Mouse (Mus musculus): ENCODE measurements around the gene Bcr. TPM values are rescaled to one million over a fixed set of nuclear protein-coding genes. Genes with fewer than 3 reads are reported as not detected.

Gene Bcr
- total and polyA plus RNA-seq, 2 experiments from 2014 or later: 10.1 to 61.4 TPM

DNA sequence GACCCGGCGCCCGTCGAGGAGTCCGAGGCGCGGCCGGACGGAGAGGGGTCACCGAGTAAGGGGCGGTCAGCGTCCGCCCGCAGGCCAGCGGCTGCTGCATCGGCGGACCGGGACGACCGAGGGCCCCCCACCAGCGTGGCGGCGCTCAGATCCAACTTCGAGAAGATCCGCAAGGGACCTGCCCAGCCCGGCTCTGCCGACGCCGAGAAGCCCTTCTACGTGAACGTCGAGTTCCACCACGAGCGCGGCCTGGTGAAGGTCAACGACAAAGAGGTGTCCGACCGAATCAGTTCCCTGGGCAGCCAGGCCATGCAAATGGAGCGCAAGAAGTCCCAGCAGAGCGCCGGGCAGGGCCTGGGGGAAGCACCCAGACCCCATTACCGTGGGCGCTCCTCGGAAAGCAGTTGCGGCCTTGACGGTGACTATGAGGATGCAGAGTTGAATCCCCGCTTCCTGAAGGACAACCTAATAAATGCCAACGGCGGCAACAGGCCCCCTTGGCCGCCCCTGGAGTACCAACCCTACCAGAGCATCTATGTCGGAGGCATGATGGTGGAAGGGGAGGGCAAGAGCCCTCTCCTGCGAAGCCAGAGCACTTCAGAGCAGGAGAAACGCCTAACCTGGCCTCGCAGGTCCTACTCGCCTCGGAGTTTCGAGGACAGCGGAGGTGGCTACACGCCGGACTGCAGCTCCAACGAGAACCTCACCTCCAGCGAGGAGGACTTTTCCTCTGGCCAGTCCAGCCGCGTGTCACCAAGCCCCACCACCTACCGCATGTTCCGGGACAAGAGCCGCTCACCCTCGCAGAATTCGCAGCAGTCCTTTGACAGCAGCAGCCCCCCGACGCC, 1.2 kb downstream of the Bcr start:
- peak overlapping the region; percentile 81 for H3K4me2 ChIP-seq (ENCODE audit: low read depth, low read length)
- DNase-seq (ENCODE audit: low spot score) (peak; percentile 46), ATAC-seq (no peak)
- peak overlapping the region; percentile 77 for H3K9ac ChIP-seq (replicated peaks; ENCODE audit: low read length)
- TF ChIP-seq CTCF (IDR thresholded peaks at IDR 0.05; ENCODE audit: low read depth): no peak
- no peaks in the 10 kb centered on the region for H3K27me3 ChIP-seq (ENCODE audit: insufficient read depth, low read length)
- 3% methylated on average over 67 of the region's 71 CpGs for WGBS
- no peaks in the 10 kb centered on the region for H3K9me3 ChIP-seq (ENCODE audit: low read length)
- peaks cover 48% of the 10 kb centered on the region for H3K4me1 ChIP-seq (ENCODE audit: insufficient read depth, low read length)
- H3K36me3 ChIP-seq (ENCODE audit: insufficient read depth, low read length): no peaks in the 10 kb centered on the region
- H3K27ac ChIP-seq: peak overlapping the region; percentile 85
- peak overlapping the region; percentile 87 for H3K4me3 ChIP-seq (ENCODE audit: low read length)

DNA sequence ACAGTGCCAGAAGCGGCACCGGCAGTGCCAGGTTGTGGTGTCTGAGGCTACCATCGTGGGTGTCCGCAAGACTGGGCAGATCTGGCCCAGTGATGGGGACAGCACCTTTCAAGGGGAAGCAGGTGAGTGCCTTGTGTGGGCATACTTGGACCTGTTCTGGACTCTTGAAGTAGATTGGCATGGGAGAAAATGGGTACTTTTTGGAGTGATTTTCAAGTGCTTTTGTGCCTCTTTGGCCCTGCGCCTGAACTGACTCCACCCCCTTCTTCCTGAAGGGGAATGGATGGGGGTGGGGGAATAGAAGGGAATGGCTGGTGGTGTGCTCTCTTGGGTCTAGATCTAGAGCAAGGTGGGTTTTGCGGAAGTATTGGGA, 1.8 kb downstream of the Bcr start:
- H3K4me3 ChIP-seq (ENCODE audit: low read length): peak overlapping the region; percentile 87
- no peak overlapping the region for H3K27ac ChIP-seq
- H3K27me3 ChIP-seq (ENCODE audit: insufficient read depth, low read length): no peaks in the 10 kb centered on the region
- H3K4me2 ChIP-seq (ENCODE audit: low read depth, low read length): peak overlapping the region; percentile 81
- H3K9me3 ChIP-seq (ENCODE audit: low read length): no peaks in the 10 kb centered on the region
- no peak for TF ChIP-seq CTCF (IDR thresholded peaks at IDR 0.05; ENCODE audit: low read depth)
- 11% methylated on average over 6 of the region's 6 CpGs for WGBS
- peak overlapping the region; percentile 77 for H3K9ac ChIP-seq (replicated peaks; ENCODE audit: low read length)
- peaks cover 52% of the 10 kb centered on the region for H3K4me1 ChIP-seq (ENCODE audit: insufficient read depth, low read length)
- DNase-seq (ENCODE audit: low spot score): peak; percentile 44
- ATAC-seq: no peak
- H3K36me3 ChIP-seq (ENCODE audit: insufficient read depth, low read length): no peaks in the 10 kb centered on the region

DNA sequence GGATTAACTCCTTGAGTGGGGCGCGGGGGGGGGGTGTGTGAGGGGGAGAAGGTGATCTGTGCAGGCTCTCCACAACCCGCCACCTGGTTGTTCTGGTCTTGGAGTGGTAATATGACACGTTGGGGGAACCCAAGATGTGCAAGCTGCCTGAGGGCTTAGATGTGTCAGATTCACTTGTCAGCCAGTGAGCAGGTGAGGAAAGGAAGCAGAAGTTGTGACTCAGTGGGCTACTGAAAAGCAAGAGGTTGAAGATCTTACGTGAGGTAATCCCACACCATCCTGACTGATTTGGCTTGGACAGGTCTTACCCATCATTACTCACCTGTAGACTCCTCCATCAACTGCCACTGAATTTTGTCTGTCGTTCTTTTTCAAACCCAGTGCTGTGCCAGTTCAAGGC, 2.2 kb downstream of the Bcr start:
- Histone ChIP-seq H3K27ac (no peak overlapping the region), H3K9ac (replicated peaks; ENCODE audit: low read length) (peak overlapping the region; percentile 77; the same call in 1 of the 2 replicates), H3K9me3 (ENCODE audit: low read length) (no peaks in the 10 kb centered on the region), H3K27me3 (ENCODE audit: insufficient read depth, low read length) (no peaks in the 10 kb centered on the region), H3K4me3 (ENCODE audit: low read length) (peak overlapping the region; percentile 87), H3K4me2 (ENCODE audit: low read depth, low read length) (peak overlapping the region; percentile 81), H3K4me1 (ENCODE audit: insufficient read depth, low read length) (peaks cover 55% of the 10 kb centered on the region), H3K36me3 (ENCODE audit: insufficient read depth, low read length) (no peaks in the 10 kb centered on the region)
- no peak for TF ChIP-seq CTCF (IDR thresholded peaks at IDR 0.05; ENCODE audit: low read depth)
- no peak for ATAC-seq
- 48% methylated on average over 6 of the region's 6 CpGs for WGBS
- no peak for DNase-seq (ENCODE audit: low spot score)

DNA sequence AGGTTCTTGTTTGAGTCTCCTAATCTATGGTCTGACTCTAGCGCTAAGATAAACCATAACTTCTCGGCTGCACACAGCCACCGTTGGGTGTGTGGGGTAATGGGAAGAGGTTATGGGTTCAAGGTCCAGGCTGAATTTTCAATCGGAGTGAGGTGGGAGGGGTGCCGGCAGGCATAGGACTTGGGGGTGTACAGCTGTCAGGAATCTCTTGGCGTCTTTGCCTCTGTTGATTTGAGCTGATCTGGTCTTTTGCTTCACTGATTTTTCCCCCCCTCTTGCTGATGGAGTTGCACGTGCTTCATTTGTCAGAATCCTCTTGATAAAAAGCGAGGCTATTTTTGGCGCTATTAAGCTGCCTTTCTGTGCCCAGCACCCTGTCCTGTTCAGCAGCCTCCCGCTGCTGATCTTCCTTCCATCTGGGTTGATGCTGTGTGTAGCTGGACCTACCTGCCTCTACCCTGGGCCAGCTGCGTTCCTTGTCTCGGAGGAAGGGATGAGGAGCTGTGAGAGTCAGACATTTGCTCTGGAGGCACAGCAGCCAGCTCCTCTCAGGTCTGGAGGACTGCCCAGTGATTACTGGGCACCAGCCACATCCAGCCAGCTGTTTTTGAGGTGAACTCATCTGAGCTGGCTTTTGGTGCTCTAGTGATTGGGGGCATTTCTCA, 3.0 kb downstream of the Bcr start:
- Histone ChIP-seq H3K4me2 (ENCODE audit: low read depth, low read length) (peak overlapping the region; percentile 81), H3K27ac (no peak overlapping the region; the same call in 1 of the 2 replicates), H3K9me3 (ENCODE audit: low read length) (no peaks in the 10 kb centered on the region), H3K27me3 (ENCODE audit: insufficient read depth, low read length) (no peaks in the 10 kb centered on the region), H3K4me3 (ENCODE audit: low read length) (peak overlapping the region; percentile 87), H3K4me1 (ENCODE audit: insufficient read depth, low read length) (peaks cover 63% of the 10 kb centered on the region), H3K36me3 (ENCODE audit: insufficient read depth, low read length) (no peaks in the 10 kb centered on the region), H3K9ac (replicated peaks; ENCODE audit: low read length) (peak overlapping the region; percentile 41)
- WGBS: 33% methylated on average over 12 of the region's 12 CpGs
- DNase-seq (ENCODE audit: low spot score) (peak; percentile 36), ATAC-seq (no peak)
- no peak for TF ChIP-seq CTCF (IDR thresholded peaks at IDR 0.05; ENCODE audit: low read depth)

DNA sequence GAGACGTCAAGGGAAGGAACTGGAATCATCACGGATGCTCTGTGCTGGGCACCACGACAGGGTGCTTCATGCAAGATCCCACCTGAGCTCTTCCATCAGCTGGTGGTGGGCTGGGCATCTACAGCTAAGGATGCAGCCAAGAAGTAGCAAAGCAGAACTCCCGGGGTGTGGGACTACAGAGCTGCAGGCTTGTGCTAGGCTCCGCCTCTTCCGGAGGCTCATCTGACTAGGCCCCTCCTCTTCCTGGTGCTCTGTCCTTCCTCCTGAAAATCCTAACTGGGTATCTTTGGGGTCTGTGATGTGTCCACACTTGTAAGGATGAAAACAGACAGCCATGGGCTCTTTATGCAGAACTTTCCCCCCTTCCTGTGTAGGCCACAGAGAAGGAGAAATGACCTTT, 5.3 kb downstream of the Bcr start:
- H3K4me2 ChIP-seq (ENCODE audit: low read depth, low read length): peak overlapping the region; percentile 10; the same call in 1 of the 2 replicates
- no peak for DNase-seq (ENCODE audit: low spot score)
- no peak for ATAC-seq
- H3K9ac ChIP-seq (replicated peaks; ENCODE audit: low read length): no peak overlapping the region
- H3K36me3 ChIP-seq (ENCODE audit: insufficient read depth, low read length): no peaks in the 10 kb centered on the region
- H3K9me3 ChIP-seq (ENCODE audit: low read length): no peaks in the 10 kb centered on the region
- H3K27ac ChIP-seq: no peak overlapping the region
- no peak for TF ChIP-seq CTCF (IDR thresholded peaks at IDR 0.05; ENCODE audit: low read depth)
- no peaks in the 10 kb centered on the region for H3K27me3 ChIP-seq (ENCODE audit: insufficient read depth, low read length)
- peaks cover 56% of the 10 kb centered on the region for H3K4me1 ChIP-seq (ENCODE audit: insufficient read depth, low read length)
- no peak overlapping the region for H3K4me3 ChIP-seq (ENCODE audit: low read length)
- 72% methylated on average over 6 of the region's 6 CpGs for WGBS

DNA sequence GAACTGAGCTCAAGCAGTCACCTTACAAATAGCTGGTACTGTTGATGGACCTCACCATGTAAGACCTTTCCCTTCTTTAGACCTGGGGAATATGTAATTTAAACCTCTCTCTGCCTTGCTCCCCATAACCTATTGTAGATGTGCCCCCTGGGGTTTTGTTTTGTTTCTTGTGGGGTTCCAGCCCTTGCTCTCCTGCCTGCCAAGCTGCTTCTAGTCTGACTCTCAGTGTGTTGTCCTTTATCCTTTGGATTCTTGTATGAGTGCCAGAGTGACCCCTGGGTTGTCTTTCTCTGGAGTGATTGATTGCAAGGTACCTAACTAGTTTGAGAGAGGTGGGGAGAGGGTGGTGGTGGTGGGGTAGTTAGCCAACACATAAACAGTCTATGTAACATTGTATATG, 7.1 kb downstream of the Bcr start:
- H3K27me3 ChIP-seq (ENCODE audit: insufficient read depth, low read length): no peaks in the 10 kb centered on the region
- no peak overlapping the region for H3K4me2 ChIP-seq (ENCODE audit: low read depth, low read length)

More for the DNA sequence above, 7.1 kb downstream of the Bcr start:
- DNase-seq (ENCODE audit: low spot score) (no peak), ATAC-seq (no peak)
- Histone ChIP-seq H3K9me3 (ENCODE audit: low read length) (no peaks in the 10 kb centered on the region), H3K4me3 (ENCODE audit: low read length) (no peak overlapping the region), H3K4me1 (ENCODE audit: insufficient read depth, low read length) (peaks cover 49% of the 10 kb centered on the region), H3K36me3 (ENCODE audit: insufficient read depth, low read length) (no peaks in the 10 kb centered on the region), H3K9ac (replicated peaks; ENCODE audit: low read length) (no peak overlapping the region), H3K27ac (no peak overlapping the region)
- TF ChIP-seq CTCF (IDR thresholded peaks at IDR 0.05; ENCODE audit: low read depth): no peak

All from hindbrain, postnatal 0 days (tissue).